Mouse (Mus musculus) gonadal fat pad, adult 2 months (tissue): ENCODE measurements around the gene Cbx7. TPM values are rescaled to one million over a fixed set of nuclear protein-coding genes. Genes with fewer than 3 reads are reported as not detected.

ENCODE experiments used
- DNase-seq: peaks from one replicate; pipeline ENCODE4 v3.0.0-alpha.2; 2012; ENCODE audit warnings: low read depth
- polyA plus RNA-seq: library from polyadenylated mRNA; depleted of rRNA; stranded (reverse); fragments of >200 nt; gene quantifications from 2 replicates; pipeline ENCODE4 v1.2.3, GENCODE M21; 2012

The Cbx7 gene
- polyA plus RNA-seq, 1 experiment = 27.2 TPM

DNA sequence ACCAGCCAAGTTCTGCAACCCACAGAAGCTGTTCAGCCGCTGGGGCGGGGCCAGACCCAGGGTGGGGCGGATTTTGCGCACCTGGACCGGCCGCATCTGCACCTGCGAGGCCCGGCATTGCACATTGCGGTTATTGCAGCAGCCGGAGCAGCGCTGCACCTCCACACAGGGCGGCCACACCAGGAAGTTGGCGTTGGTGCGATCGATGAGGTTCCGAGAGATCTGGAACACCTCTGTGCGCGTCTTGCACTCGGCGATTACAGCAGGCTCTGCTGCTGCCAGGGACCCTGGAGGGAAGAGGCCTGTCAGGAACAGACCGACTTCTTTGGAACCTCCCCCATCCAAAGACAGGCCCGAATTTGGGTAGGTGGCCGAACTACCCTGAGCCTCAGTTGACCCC, 30.7 kb upstream of the Cbx7 start:
- no peak for DNase-seq

DNA sequence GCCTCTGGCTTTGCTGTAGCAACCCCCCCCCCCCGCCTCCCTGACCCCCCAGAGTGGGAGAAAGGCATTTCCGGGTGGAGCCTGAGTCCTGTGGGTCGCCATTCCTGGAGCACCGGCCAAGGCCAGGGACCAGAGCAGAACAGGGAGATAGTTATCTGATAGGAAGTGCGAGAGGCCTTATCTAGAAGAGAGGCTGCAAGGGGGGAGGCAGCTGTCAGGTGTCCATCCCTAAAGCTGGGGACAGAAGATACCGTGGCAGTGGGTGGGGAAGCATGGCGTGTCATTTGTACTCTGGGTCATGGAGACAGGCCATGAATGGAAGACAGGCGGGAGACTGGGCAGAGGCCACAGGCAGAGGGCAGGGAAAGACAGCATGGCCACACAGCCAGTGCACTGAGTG, 29.8 kb upstream of the Cbx7 start:
- no peak for DNase-seq

DNA sequence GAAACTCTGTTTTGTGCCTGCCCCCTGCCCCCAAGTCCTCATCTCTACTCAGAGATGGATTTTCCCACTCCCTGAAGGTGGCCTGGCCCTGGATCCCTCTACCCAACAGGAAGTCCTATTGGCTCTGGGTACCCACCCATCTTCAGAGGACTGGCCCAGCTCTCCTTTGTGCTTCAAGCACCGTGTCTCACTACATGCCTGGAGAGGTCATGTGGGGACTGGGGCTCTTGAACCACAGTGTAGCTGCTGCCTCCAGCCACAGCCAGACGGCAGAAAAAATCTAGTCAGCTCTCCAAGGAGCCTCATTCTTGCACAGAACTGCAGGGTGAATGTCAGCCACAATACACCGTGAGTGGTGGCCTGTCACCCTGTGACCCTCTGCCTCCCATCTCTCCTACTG, 27.1 kb upstream of the Cbx7 start:
- DNase-seq = no peak

GRCm38 (mm10) chr15:79996781-79997180, 25.9 kb upstream of the Cbx7 start:
- DNase-seq = no peak

GRCm38 (mm10) chr15:79995552-79995951, 24.6 kb upstream of the Cbx7 start:
- no peak for DNase-seq

DNA sequence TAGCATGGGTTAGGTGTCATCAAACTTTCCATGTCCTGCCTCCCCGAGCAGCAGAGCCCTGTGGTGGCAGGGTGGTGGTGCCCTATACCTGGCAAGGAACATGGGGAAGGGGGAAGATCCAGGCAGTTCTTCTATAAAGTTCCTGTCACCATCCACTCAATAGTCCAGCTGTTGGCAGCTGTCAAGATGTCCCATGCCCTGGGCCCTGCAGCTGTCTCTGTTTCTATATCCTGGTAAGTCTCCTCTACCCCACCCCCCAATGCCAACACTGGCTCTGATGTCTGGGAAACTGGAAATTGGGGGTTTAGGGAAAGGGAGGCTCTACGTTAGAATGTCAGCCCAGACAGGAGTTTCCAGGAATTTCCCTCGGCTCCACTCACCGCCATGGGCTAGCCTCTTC, 23.6 kb upstream of the Cbx7 start:
- DNase-seq = no peak

- DNase-seq = no peak
Observed at GRCm38 (mm10) chr15:79986182-79986581, 15.3 kb upstream of the Cbx7 start.

- no peak for DNase-seq
Observed at GRCm38 (mm10) chr15:79985471-79985870, 14.6 kb upstream of the Cbx7 start.

- DNase-seq = no peak
Observed at GRCm38 (mm10) chr15:79984152-79984551, 13.2 kb upstream of the Cbx7 start.

DNA sequence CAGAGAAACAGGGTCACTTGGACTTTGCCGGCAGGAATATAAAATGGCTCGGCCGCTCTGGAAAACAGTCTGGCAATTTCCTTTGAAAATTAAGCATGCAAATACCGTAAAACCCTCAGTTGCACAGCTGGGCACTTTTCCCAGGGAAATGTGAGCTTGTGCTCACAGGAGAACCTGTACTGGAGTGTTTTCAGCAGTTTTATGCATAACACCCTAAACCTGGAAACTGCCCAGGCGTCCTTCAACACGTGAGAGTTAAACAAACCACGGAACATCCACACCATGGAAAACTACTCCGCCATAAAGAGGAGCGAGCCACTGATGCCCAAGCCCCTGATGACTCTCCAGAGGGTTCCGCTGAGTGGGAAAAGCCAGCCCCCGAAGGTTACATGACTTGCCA, 9.8 kb upstream of the Cbx7 start:
- DNase-seq = no peak

DNA sequence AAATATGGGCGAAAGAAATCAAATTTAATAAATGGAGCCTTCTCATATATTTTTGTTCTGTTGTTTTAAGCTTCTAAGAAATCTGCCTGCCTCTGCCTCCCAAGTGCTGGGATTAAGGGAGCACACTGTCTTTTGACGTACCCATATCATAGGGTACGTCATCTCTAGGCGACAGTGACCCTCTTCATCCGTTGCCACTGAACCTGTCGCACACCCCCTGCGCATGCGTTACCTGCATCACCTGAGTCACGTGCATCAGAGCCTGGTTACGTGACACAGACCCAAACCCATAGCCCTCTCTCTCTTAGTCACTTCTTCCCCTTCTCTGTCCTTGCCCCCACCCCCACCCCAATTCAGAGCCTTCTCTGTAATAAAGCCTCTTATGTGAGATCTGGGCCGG, 1.3 kb upstream of the Cbx7 start:
- DNase-seq = no peak

- no peak for DNase-seq
Observed at GRCm38 (mm10) chr15:79970491-79970890, 428 bp downstream of the Cbx7 start.

- no peak for DNase-seq
Observed at GRCm38 (mm10) chr15:79967346-79967745, 3.6 kb downstream of the Cbx7 start.

DNA sequence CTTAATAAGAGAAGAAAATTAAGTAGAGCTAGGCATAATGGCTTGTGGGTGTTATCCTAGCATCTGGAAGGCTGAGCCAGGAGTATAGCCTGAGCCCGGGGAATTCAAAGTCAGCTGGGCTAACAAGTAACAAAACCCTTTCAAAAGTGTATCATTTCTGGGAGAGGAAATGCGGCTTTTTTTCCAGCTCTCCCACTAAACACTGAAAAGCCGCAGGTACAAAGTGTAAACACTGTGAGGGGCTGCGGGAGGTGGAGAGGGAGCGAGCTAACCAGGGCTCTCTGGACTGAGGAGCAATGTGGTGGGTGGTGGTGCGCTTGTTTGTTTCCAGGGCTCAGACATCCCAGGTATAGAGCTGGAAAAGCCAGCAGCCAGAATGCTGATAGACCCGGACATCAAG, 6.5 kb downstream of the Cbx7 start:
- DNase-seq = no peak

DNA sequence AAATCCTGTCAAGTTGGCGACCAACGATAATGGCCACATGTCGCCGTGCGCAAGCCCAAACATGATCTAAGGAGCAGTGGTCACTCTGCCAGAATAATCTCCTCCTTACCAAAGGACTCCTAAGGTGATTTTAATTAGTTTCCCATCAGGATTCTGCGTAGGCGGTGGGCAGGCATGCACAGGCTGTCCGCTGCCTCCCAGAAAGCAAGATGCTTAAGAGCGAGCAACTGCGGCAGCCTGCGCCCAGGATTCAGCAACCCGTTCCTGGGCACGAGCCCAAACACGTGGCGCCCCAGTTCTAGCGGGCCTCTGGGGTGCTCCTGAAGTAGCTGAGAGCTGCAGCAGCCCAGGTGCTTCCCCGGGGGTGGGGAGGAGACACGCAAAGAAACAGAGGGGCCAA, 8.3 kb downstream of the Cbx7 start:
- no peak for DNase-seq

DNA sequence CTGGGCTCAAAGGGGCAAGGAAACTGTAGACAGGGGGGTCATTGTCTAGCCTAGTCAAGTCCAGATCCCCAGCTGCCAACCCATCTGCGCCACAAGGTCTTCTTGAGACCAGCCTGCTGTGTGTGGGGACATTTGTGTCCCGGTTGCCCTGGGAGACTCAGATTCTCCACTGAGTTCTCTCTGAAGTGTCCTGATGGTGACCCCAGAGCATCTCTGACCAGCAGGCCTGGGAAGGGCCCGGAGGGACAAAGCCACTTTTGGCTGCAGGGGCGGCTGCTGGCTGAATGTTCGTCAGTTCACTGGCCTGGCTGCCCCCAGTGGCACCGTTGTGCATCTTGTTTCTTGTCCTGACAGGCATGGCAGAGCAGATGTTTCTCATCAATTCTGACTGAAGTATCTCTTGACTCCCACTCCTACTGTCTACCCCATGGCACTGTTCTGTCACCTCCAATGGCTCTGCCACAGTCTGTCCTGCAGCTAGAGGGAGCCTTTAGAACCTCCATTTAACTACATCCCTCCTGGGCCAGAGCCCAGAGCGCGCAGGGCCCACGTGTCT, 9.5 kb downstream of the Cbx7 start:
- DNase-seq = no peak

GRCm38 (mm10) chr15:79958418-79958817, 12.5 kb downstream of the Cbx7 start:
- no peak for DNase-seq

DNA sequence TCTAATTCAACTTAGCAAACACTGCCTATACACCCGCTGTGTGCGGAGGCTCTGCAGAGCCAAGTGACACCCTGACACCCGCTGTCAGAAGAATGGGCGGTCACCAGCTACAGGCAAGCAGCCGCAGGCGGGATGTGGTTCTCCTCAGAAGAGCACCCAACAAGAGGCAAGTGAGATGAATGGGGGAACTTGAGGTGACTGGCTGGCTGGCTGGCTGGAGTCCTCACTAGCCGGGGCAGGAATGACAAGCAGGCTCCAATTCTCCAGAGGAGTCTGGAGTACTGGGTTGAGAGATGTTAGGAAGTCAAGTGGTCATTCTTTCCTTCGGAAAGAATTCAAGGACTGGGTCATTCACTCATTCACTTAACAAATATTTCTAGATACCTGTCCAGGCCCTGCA, 14.4 kb downstream of the Cbx7 start:
- DNase-seq = no peak

DNA sequence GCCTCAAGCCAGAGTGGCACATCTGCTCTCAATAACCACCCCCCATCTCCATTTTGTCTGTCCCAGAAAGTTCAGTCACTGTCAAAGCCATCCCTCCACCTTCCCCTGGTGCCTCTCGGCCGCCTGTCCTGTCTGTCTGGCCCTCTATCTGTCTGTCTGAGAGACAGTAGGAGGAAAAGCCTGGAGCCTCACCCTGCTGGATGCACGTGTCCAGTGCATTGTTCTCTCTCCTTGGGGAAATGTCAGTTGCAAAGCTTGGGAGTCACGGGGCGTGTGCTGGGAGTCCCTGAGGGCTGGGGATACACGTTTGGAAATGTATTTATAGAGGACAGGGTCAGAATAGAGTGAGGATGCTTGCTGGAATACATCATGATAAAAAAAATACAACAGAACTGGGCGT, 17.4 kb downstream of the Cbx7 start:
- DNase-seq = no peak

GRCm38 (mm10) chr15:79952504-79953231, 18.3 kb downstream of the Cbx7 start:
- no peak for DNase-seq

GRCm38 (mm10) chr15:79951730-79952503, 19.0 kb downstream of the Cbx7 start:
- no peak for DNase-seq

DNA sequence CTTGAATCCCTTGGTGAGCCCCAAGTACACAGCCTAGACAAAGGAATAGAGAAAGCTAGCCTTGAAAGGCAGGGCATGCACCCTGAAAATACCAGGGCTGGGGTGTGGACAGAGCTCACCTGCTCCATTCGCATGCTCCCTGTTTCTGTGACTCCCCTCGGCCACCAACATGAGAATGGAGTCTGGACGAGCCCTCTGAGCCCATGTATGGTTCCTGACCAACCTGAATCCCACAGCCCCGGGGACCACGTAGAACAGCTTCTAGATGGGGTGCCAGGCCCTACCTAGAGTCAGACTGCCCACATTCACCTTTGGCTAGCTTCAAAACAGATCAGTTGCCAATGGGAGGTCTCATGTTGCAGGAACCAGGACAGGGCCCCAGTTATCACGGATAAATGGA, 19.7 kb downstream of the Cbx7 start:
- no peak for DNase-seq
